Mouse (Mus musculus) layer of hippocampus, postnatal 25 days (tissue): ENCODE data around the gene Gm49601. TPM values are rescaled to one million over a fixed set of nuclear protein-coding genes. Genes with fewer than 3 reads are reported as not detected.

Experiments
- DNase-seq, 2 experiments: peaks; one replicate each; pipeline ENCODE4 v3.0.0; 2022; ENCODE audit warnings: mixed read lengths in 2 of 2, low spot score in 1 of 2; ENCODE audit errors: extremely low spot score in 1 of 2
- total RNA-seq, 2 experiments: library from RNA; stranded (reverse); gene quantifications; 2 replicates each; pipeline ENCODE4 v1.2.3; 2021

Gene Gm49601
- 100 to 1,000 TPM; 179 to 190 TPM for total RNA-seq

DNA sequence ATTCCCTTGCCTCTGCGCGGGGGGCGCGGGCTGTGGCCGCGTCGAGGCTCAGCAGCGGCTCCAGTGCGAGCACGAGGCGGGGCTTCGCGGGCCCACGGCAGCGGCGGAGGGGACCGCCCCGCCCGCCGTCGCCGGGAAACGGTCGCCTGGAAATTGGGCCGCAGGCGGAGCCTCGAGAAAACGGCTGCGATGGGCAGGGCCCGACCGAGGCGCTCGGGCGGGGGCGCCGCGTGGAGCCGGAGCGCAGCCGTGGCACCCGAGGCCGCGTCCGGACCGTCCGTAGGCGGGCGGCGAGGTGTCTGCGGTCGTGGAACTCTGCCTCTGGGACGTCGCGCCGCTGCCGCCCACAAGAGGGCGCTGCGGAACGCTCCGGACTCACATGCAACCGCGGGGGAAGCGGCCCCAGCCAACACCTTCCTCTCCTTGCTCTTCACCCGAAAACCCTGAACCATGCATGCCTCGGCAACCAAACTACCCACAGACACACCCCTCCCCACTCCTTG is at the start of gene Gm49601:
Gene Gm49601, minus strand, starts transcription at position 52 of the 503 bp plus-strand sequence.
- DNase-seq, result peak; percentile 79 to 81

- DNase-seq, result no peak
Observed at GRCm38 (mm10) chr16:18673005-18673404, 46.8 kb upstream of the Gm49601 start.

DNA sequence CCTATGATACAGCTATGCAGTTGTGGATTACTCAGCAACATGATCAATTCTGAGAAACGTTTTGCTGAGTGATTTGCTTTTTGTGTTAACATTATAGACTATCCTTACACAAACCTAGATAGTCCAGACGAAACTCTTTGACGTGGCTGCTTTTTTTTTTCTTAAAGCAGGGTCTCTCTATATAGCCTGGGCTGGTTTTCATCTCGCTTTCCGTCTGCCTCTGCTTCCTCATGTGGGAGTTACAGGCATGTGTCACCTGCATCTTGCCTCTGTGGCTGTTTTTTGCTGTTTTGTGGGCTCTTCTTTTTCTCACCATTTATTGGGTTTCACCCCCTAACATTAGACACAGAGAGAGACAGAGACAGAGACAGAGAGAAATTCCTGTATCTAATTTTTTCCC is 45.8 kb upstream of the Gm49601 start:
- no peak for DNase-seq

GRCm38 (mm10) chr16:18669914-18670313 is 43.7 kb upstream of the Gm49601 start:
- DNase-seq, result no peak

DNA sequence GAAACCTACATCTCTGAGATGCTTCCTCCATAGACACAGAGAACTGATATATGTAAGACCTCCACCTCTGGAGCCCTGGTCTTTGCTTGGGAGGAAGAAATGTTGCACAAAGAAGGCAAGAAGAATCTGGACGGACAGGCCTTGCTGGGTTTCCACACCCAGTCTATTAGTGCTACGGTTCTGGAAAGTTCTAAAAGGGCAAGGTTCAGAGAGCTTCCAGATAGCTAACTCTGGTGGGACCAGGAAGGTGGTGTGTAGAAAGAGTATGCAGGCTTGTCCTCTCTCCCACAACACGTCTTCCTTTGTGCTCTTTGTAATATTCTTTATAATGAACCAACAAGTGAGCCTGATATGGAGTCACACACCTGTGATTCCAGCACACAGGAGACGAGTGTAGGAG is 32.4 kb upstream of the Gm49601 start:
- no peak for DNase-seq

DNA sequence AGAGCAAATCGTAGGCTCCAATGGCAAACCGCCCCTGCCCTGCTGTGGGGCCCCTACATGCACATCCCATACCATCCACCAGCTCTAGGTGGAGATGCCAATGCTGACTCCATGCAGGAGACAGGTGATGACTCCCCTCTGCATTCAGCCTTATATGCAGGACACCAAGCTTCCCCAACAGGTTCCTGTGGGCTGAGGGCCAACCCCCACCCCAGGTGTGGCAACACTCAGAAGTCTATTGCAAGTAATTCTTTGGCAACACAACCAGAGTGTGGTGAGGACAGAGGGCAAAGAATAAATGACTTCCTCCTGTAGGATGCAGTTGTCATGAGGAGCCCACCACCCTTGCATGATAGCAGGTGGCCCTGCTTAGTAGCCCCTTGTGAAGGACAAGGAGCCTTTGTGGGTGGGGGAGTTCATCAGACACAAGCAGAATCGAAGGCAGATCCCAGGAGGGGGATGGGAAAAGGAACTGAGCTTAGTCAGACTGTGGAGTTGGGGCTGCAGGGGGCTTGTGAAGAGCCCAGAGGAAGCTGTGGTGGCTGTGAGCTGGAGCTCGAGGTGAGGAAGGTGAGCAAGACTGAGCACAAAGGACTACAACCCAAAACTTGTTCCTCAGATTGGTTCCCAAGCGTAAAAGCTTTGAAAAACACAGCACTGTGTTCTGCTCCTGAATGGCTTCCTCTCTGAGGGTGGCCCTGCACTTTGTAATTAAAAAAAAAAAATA is 29.3 kb upstream of the Gm49601 start:
- no peak for DNase-seq

DNA sequence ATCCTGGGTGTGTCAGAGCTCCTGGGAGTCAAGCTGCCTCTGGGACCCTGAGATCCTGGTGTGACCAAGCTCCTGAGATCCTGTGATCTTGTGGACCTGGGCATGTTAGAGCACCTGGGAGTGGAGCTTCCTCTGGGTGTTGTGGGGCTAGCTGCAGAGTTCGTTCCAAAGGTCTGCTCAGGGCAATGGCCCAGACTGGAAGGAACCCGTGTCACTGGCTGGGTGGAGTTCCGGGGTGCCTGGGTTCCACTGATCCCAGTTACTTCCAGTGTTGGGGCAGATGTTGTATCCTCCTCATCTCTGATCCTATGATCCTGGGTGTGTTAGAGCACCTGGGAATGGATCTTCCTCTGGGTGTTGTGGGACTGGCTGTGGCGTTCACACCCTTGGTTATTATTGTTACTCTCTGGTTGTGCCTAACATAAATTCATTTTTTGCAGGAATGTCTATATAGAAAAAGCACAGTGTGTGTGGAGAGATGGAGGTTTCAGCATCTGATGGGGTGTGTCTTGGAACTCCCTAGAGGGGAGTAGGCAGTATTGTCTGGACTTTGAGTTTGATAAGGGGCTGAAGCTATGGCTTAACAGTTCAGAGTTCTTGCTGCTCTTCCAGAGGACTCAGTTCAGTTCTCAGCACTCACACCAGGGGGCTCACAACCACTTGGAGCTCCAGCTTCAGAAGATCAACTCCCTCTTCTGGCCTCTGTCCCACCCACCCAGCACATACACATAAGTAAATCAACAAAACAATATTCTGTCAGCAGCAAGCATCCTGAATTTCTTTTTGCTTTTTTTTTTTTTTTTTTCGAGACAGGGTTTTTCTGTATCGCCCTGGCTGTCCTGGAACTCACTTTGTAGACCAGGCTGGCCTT is 27.3 kb upstream of the Gm49601 start:
- DNase-seq, result no peak

DNA sequence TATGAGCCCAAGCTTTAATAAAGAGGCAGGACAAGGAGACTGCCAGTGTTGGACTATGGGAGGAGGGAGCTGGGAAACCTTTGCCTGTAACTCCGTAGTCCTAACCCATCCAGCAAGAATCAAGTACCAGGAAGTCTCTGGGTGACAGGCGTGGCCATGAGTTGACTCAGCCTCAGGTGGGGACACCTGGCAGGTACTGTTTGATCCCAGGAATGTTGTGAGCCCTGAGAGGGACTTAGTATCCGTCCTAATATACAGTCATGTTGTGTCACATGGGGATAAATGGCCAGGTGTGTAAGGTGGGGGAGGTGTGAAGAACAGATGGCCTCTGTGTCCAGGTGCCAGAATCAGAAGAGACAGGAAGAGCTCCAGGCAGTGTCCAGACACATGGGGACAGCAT is 22.9 kb upstream of the Gm49601 start:
- DNase-seq, result no peak

GRCm38 (mm10) chr16:18645329-18645728 is 19.1 kb upstream of the Gm49601 start:
- DNase-seq, result no peak

DNA sequence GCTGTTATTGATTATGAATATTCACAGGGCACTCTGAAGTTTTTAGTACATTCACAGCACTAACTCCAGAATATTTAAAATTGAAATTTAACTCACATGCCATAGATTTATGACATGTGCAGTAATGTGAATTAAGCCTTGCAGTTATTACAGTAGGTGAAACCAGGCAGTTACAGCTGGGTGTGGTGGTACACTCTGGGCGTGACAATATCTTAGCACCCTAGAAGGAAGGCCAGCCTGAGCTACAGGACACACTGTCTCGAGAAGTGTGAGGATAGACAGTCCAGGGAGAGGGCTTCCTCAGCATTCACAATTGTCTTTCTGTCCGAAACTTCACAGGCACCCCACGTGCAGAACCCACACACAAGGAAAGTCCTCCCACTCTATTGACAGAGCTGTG is 18.3 kb upstream of the Gm49601 start:
- DNase-seq, result no peak

GRCm38 (mm10) chr16:18643406-18643998 is 17.3 kb upstream of the Gm49601 start:
- DNase-seq, result no peak

- DNase-seq, result no peak
Observed at GRCm38 (mm10) chr16:18642897-18643296, 16.7 kb upstream of the Gm49601 start.

DNA sequence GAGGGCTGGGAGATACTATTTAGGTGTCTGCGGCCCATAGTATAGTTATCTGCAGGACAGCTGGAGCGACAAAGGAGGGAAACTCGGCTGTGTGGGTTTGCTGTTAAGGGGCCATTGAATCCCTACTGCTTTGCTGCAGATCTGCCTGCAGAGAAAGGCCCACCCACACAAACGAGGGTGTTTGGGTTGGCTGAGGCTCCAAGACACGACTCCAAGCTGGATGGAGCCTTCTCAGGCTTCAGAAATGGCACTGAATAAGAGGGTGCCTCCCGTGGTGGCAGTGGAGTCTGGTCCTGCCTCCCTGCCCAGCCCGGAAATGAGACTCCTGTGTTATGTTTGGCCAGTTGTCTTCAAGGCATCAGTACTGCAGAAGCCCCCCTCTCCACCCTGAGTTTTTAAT is 16.1 kb upstream of the Gm49601 start:
- DNase-seq, result no peak

DNA sequence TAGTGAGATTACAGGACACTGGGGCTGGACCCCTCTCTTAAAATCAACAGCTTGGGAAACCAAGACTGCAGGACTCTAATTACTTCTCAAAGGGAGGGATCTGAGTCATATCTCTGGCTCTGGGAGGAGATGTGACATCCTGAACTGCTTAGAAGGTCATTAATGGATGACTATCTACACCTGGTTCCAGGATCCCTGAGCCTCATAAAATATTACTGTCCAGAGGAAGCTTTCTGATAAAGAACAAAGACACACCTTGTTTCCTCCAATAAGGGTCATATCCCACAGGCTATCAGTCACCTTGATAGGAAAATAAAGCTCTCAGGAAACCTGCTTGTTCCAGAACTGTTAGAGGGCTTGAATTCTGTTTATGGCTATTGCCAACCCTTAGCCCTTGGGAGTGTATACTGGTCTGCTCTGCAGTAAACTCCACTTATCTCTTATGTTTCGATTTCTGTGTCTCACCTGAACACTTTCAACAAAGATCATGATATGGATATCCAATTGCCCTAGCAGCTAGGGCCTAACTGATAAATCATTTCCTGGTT is 13.2 kb upstream of the Gm49601 start:
- no peak for DNase-seq

DNA sequence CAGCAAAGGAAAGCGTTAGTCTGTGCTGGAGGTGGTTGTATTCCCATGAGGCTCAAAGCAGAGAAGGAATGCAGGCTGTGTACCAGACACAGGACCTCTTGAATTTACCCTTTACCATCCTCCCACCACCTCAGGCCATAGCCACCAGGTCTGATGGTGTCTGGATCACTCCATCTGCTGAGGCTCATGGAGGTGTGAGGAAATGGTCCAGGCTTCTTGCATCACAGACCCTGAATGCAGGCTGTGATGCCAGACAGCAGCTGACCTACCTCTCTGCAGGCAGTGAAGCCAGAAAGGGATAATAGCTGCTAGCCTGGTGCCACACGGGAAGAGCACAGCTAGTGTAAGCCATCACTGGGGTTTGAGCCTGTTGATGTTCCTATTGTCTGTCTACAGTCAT is 12.2 kb upstream of the Gm49601 start:
- no peak for DNase-seq

GRCm38 (mm10) chr16:18636804-18637203 is 10.6 kb upstream of the Gm49601 start:
- no peak for DNase-seq

- no peak for DNase-seq
Observed at GRCm38 (mm10) chr16:18636401-18636800, 10.2 kb upstream of the Gm49601 start.

DNA sequence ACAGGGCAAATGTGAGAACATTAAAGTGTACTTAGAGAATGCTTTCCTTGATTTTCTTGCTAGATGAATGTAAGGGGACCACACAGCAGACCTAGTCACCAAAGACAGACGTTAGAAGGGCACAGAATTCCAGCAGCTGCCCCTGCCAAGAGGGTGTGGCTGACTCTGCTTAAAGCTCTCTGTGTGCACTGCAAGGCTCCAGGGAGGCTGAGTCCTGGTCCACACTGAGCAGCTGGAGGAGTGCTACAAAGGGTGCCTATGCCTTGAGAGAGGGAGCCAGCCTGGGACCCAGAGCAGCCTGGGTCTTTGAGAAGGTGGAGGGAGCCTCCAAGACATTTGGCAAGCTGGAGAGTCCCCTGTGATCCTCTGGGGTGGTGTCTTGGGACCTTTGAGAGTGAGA is 7.1 kb upstream of the Gm49601 start:
- no peak for DNase-seq

DNA sequence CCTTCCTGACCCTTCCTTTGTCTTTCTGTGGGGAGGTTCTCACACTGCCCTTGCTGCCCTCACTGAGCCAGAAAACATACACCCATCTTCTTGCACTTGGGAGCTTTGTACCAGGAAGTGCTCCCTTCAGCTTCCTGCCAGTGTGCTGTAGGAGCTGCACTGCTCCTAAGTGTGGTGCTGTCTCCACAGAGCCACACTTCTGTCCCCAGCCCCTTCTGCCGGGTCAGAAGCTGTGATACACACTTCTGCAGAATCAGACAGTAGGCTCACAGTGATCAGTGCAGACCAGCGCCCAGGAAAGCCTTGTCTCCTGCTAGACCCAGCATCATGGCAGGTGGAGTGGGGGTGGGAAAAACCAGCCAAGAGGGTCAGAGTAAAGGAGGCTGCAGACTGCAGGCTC is 6.6 kb upstream of the Gm49601 start:
- no peak for DNase-seq

DNA sequence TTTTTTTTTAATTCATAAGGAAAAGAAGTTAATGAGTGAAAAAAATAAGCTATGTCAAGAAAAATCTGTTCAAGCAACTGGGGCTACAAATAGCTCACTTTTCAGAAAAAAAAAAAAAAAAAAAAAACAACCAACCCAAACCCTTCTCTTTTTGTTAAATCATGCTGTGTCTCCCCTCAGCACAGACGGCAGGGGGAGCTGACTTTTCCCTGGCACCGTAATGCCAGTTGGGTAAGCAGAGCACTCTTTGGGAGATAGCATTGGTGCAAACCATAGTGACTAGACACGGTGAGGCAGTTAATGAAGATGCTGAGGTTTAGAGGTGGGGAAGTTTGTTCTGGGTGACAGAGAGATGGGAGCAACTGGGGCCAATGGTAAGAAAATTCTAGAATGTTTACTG is 5.8 kb upstream of the Gm49601 start:
- DNase-seq, result peak in 1 of 2 experiments; percentile 41

DNA sequence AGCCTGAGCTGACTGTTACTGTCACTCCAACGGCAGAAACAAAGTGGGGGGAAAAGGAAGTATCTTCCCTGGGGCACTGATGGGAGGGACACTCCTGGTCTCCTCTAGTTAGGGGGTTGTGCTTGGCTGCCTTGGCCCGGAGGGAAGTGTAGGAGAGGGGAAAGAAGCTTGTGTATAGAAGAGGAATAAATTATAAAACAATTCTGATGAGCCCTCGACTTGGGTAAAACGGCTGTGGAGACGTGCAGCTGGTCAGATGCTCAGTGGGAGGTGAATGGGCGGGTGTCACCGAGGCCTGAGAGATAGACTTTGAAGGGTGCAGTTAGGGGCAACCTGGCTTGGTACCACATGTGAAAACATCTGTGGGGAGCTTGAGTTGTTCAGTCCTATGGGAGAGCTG is 4.9 kb upstream of the Gm49601 start:
- no peak for DNase-seq
